Mouse (Mus musculus) NIH3T3 (cell line): ENCODE results near the gene Bicra.
A peak's percentile ranks its signal among the peaks of the same experiment; 100 is the strongest.

Experiments
- DNase-seq: peaks from one replicate; pipeline ENCODE4 v3.0.0-alpha.2; 2012; ENCODE audit warnings: low read depth

The Bicra gene

GRCm38 (mm10) chr7:16048164-16048564 lies 443 bp upstream of the Bicra start:
- DNase-seq: peak; percentile 98

- peak; percentile 68 for DNase-seq
Observed at GRCm38 (mm10) chr7:16046481-16047337, 1.0 kb downstream of the Bicra start.

GRCm38 (mm10) chr7:16046101-16046480 lies 1.6 kb downstream of the Bicra start:
- peak; percentile 83 for DNase-seq

GRCm38 (mm10) chr7:16045538-16045937 lies 2.2 kb downstream of the Bicra start:
- peak; percentile 32 for DNase-seq

GRCm38 (mm10) chr7:16044531-16044930 lies 3.2 kb downstream of the Bicra start:
- DNase-seq: peak; percentile 88

- DNase-seq: peak; percentile 66
Observed at GRCm38 (mm10) chr7:16043861-16044435, 3.8 kb downstream of the Bicra start.

GRCm38 (mm10) chr7:16042850-16043775 lies 4.6 kb downstream of the Bicra start:
- peak; percentile 68 for DNase-seq

GRCm38 (mm10) chr7:16041208-16041607 lies 6.5 kb downstream of the Bicra start:
- no peak for DNase-seq

- DNase-seq: peak; percentile 52
Observed at GRCm38 (mm10) chr7:16039363-16039762, 8.4 kb downstream of the Bicra start.

GRCm38 (mm10) chr7:16036972-16037371 lies 10.7 kb downstream of the Bicra start:
- no peak for DNase-seq

GRCm38 (mm10) chr7:16033580-16034461 lies 13.9 kb downstream of the Bicra start:
- no peak for DNase-seq

- no peak for DNase-seq
Observed at GRCm38 (mm10) chr7:16033059-16033458, 14.7 kb downstream of the Bicra start.

GRCm38 (mm10) chr7:16031072-16031471 lies 16.6 kb downstream of the Bicra start:
- no peak for DNase-seq

GRCm38 (mm10) chr7:16028102-16028927 lies 19.4 kb downstream of the Bicra start:
- DNase-seq: peak; percentile 89

- no peak for DNase-seq
Observed at GRCm38 (mm10) chr7:16024603-16025222, 23.0 kb downstream of the Bicra start.

GRCm38 (mm10) chr7:16019256-16020094 lies 28.2 kb downstream of the Bicra start:
- DNase-seq: no peak

GRCm38 (mm10) chr7:16018016-16018810 lies 29.5 kb downstream of the Bicra start:
- DNase-seq: no peak

- DNase-seq: no peak
Observed at GRCm38 (mm10) chr7:16015384-16015783, 32.3 kb downstream of the Bicra start.
